Mouse (Mus musculus) cerebellum, adult 2 months (tissue): ENCODE results near the gene Fgf12.

Source experiments
- CTCF ChIP-seq: fragments of 200-500 bp; IDR thresholded peaks from 2 replicates; pipeline ENCODE4 v1.5.1; 2011; ENCODE audit warnings: low read depth, mild to moderate bottlenecking, control low read depth, low read length, moderate library complexity, borderline replicate concordance; ENCODE audit not compliant: insufficient read depth
- POLR2A ChIP-seq: fragments of 200-500 bp; IDR thresholded peaks from 2 replicates; pipeline ENCODE4 v1.6.1; 2011; ENCODE audit warnings: low read length, control low read depth, borderline replicate concordance; ENCODE audit not compliant: insufficient read depth

- no peak for TF ChIP-seq POLR2A
- TF ChIP-seq CTCF, result no peak
Measured at GRCm38 (mm10) chr16:28511413-28511812, 241.5 kb downstream of the Fgf12 start.
